Mouse (Mus musculus) forebrain, embryonic 16.5 days (tissue): Measurements from ENCODE around the gene Lrfn1. TPM values are rescaled to one million over a fixed set of nuclear protein-coding genes. Genes with fewer than 3 reads are reported as not detected.

ENCODE experiments used
- polyA plus RNA-seq: library from polyadenylated mRNA; unstranded; fragments of >200 nt; fragmentation: Nextera tagmentation; extraction: Ambion mirVana; gene quantifications from 2 replicates; pipeline ENCODE4 v1.2.1, GENCODE M21; 2015

Gene Lrfn1
- polyA plus RNA-seq, 1 experiment from 2014 or later = 10.6 TPM

Other genes with a start within 250 kb of the Lrfn1 start
- gene Eid2, start 184.1 kb upstream of the Lrfn1 start, polyA plus RNA-seq = 3.8 and 4.1 TPM in 2 replicates
- gene Eid2b, start 174.2 kb upstream of the Lrfn1 start, polyA plus RNA-seq = 41.8 and 45.1 TPM in 2 replicates
- 0.16 TPM in 1 of 2 replicates, not detected in the other for gene Selenov, start 160.8 kb upstream of the Lrfn1 start, polyA plus RNA-seq
- 9.9 and 10.5 TPM in 2 replicates for gene Dll3, start 149.7 kb upstream of the Lrfn1 start, polyA plus RNA-seq
- 144 and 146 TPM in 2 replicates for gene Timm50, start 139.9 kb upstream of the Lrfn1 start, polyA plus RNA-seq
- 114 and 118 TPM in 2 replicates for gene Supt5, start 113.2 kb upstream of the Lrfn1 start, polyA plus RNA-seq
- 464 and 494 TPM in 2 replicates for gene Rps16, start 101.3 kb upstream of the Lrfn1 start, polyA plus RNA-seq
- 40.7 and 50.8 TPM in 2 replicates for gene Plekhg2, start 79.4 kb upstream of the Lrfn1 start, polyA plus RNA-seq
- 6.5 and 6.7 TPM in 2 replicates for gene Zfp36, start 71.7 kb upstream of the Lrfn1 start, polyA plus RNA-seq
- gene Med29, start 59.3 kb upstream of the Lrfn1 start, polyA plus RNA-seq = 39.9 and 40.2 TPM in 2 replicates
- 107 and 111 TPM in 2 replicates for gene Paf1, start 59.0 kb upstream of the Lrfn1 start, polyA plus RNA-seq
- 1.7 and 2.2 TPM in 2 replicates for gene Gmfg, start 14.5 kb upstream of the Lrfn1 start, polyA plus RNA-seq
- gene Ifnl2, start 58.5 kb downstream of the Lrfn1 start, polyA plus RNA-seq = not detected in 2 replicates
- gene Ifnl3, start 70.9 kb downstream of the Lrfn1 start, polyA plus RNA-seq = not detected in 2 replicates
- gene Sycn, start 88.9 kb downstream of the Lrfn1 start, polyA plus RNA-seq = not detected in 2 replicates
- not detected in 2 replicates for gene Nccrp1, start 95.3 kb downstream of the Lrfn1 start, polyA plus RNA-seq
- gene Samd4b, start 146.2 kb downstream of the Lrfn1 start, polyA plus RNA-seq = 25.3 and 26.3 TPM in 2 replicates
- gene Pak4, start 146.2 kb downstream of the Lrfn1 start, polyA plus RNA-seq = 25.5 and 26.7 TPM in 2 replicates
- gene Acp7, start 179.4 kb downstream of the Lrfn1 start, polyA plus RNA-seq = not detected in 2 replicates
- 6.3 and 11.1 TPM in 2 replicates for gene Fbxo27, start 240.9 kb downstream of the Lrfn1 start, polyA plus RNA-seq